In genomic region chr19:15998157-15998556, GRCm38 (mm10) we compare ENCODE assay signal across 8 mouse cellular contexts. TPM values are rescaled to one million over a fixed set of nuclear protein-coding genes. Genes with fewer than 3 reads are reported as not detected.
DNase-seq lines count a peak whose midpoint lies in the region; ATAC-seq lines count a peak whose summit lies in the region.

No protein-coding gene starts in this region.

- H3K9ac ChIP-seq in neural tube, embryonic 14.5 days (replicated peaks; ENCODE audit: low read depth, low read length) = no peak overlapping the region

- H3K4me1 ChIP-seq in neural tube, embryonic 14.5 days (ENCODE audit: control insufficient read depth, insufficient read depth, low read length) = peaks cover 11% of the 10 kb centered on the region; the same call in 1 of the 2 replicates

- H3K4me3 ChIP-seq in neural tube, embryonic 14.5 days (ENCODE audit: low read depth, low read length) = no peak overlapping the region

- no peaks in the 10 kb centered on the region for H3K9me3 ChIP-seq in neural tube, embryonic 14.5 days (ENCODE audit: control insufficient read depth, low read length)

- peak; percentile 60 for DNase-seq in CD4-positive helper T cell, adult 2 months (ENCODE audit: low read depth, low spot score)
- DNase-seq in T-cell, adult 2 months (ENCODE audit: low spot score) = peak; percentile 33
- DNase-seq in cerebellum, postnatal 25 days = peak; percentile 55 to 74
- peak; percentile 57 for DNase-seq in gastrocnemius, adult 18-20 months (ENCODE audit: low spot score)
- DNase-seq in kidney, postnatal 14 days = peak; percentile 72
- peak; percentile 25 to 56 for DNase-seq in lung, adult 18-20 months
- DNase-seq in thymus, postnatal 10 days (ENCODE audit: low spot score in 2 of 2) = peak; percentile 19 to 58

- WGBS in neural tube, embryonic 14.5 days = 3% methylated on average over 3 of the region's 3 CpGs

- H3K27ac ChIP-seq in neural tube, embryonic 14.5 days (ENCODE audit: low read depth, low read length) = peak overlapping the region; percentile 48; the same call in 1 of the 2 replicates

- H3K27me3 ChIP-seq in neural tube, embryonic 14.5 days (ENCODE audit: control insufficient read depth, insufficient read depth, low read length) = no peaks in the 10 kb centered on the region

- no peak overlapping the region for H3K4me2 ChIP-seq in neural tube, embryonic 14.5 days (ENCODE audit: low read depth, low read length)

- peak; percentile 44; the same call in 1 of the 2 replicates for ATAC-seq in neural tube, embryonic 14.5 days (ENCODE audit: low read depth)

- H3K36me3 ChIP-seq in neural tube, embryonic 14.5 days (ENCODE audit: control insufficient read depth, insufficient read depth, low read length) = no peaks in the 10 kb centered on the region

RNA-seq across cellular contexts. Expression of gene Cep78, which starts 13.4 kb away (rescaled TPM):
- total RNA-seq in gastrocnemius, adult 18-20 months (2021) = 1 to 10 TPM; 2.5 to 2.6 TPM
- 30.4 and 34.6 TPM in 2 replicates for polyA plus RNA-seq in neural tube, embryonic 14.5 days (2014; fragmentation: Nextera tagmentation; extraction: Ambion mirVana)

RNA-seq across cellular contexts. Expression of gene Psat1, which starts 51.0 kb away (rescaled TPM):
- 1 to 10 TPM in 1 of 2 experiments, under 1 TPM in 1; 0.94 to 1.4 TPM for total RNA-seq in gastrocnemius, adult 18-20 months (2021)
- polyA plus RNA-seq in neural tube, embryonic 14.5 days (2014; fragmentation: Nextera tagmentation; extraction: Ambion mirVana) = 65.9 and 66.7 TPM in 2 replicates
